21 mouse cellular contexts compared by ENCODE assay signal in genomic region chr17:30215741-30216140, GRCm38 (mm10).
DNase-seq lines count a peak whose midpoint lies in the region; ATAC-seq and TF ChIP-seq lines count a peak whose summit lies in the region.
"Had no signal": no experiment of that assay in that cellular context is flagged by ENCODE, and none has a peak within 500 bp of the region (broad histone marks: within the 10 kb centered on the region; RNA-seq: fewer than 3 reads in every experiment).

No protein-coding gene starts in this region.

- 0 out of 2 replicates have a peak, but pooled peaks have one; percentile 50 for TF ChIP-seq EP300 in heart, adult 2 months (IDR thresholded peaks at IDR 0.05; ENCODE audit: insufficient read depth, low read depth, low read length)

- H3K27me3 ChIP-seq in heart, adult 2 months (ENCODE audit: control insufficient read depth, insufficient read depth, low read length), result no peaks in the 10 kb centered on the region
- no peaks in the 10 kb centered on the region for H3K27me3 ChIP-seq in heart, embryonic 15.5 days
- H3K27me3 ChIP-seq: embryonic facial prominence, embryonic 13.5 days; neural tube, embryonic 13.5 days; Patski had no signal

- TF ChIP-seq POLR2A in heart, adult 2 months (IDR thresholded peaks at IDR 0.05; ENCODE audit: insufficient read depth, low read depth, low read length), result no peak

- H3K9ac ChIP-seq in heart, adult 2 months (ENCODE audit: low read depth, low read length), result no peak overlapping the region
- H3K9ac ChIP-seq in heart, embryonic 15.5 days, result 0 out of 2 replicates have a peak overlapping the region, but pooled peaks have one; percentile 21
- H3K9ac ChIP-seq: embryonic facial prominence, embryonic 13.5 days; neural tube, embryonic 13.5 days had no signal

- no peak overlapping the region for H3K4me3 ChIP-seq in heart, adult 2 months
- H3K4me3 ChIP-seq in heart, embryonic 15.5 days, result no peak overlapping the region
- H3K4me3 ChIP-seq: embryonic facial prominence, embryonic 13.5 days; neural tube, embryonic 13.5 days had no signal

- peaks cover 5% of the 10 kb centered on the region; the same call in 1 of the 2 replicates for H3K4me1 ChIP-seq in heart, adult 2 months (ENCODE audit: control insufficient read depth, insufficient read depth, low read length)
- H3K4me1 ChIP-seq in heart, embryonic 15.5 days (replicated peaks), result peaks cover 37% of the 10 kb centered on the region
- H3K4me1 ChIP-seq: embryonic facial prominence, embryonic 13.5 days had no signal

- ATAC-seq in heart, embryonic 15.5 days (replicated peaks; ENCODE audit: insufficient number of reproducible peaks, insufficient read depth, low FRiP score, low read depth), result no peak
- ATAC-seq: activated CD4-positive, CD25-positive, alpha-beta regulatory T cell, adult 4 months; Patski had no signal

- intact Hi-C loops in heart, postnatal 25 days (cut with DNase I), result no loop called here
- intact Hi-C loops in heart, adult 2 months (cut with DNase I), result no loop called here

- no peak for TF ChIP-seq CTCF in heart, adult 2 months (IDR thresholded peaks at IDR 0.05)

- peak overlapping the region; percentile 47 for H3K27ac ChIP-seq in heart, adult 2 months
- H3K27ac ChIP-seq in heart, embryonic 15.5 days, result peak overlapping the region; percentile 64
- H3K27ac ChIP-seq: neural tube, embryonic 13.5 days had no signal

- H3K9me3 ChIP-seq in heart, embryonic 15.5 days (replicated peaks), result no peaks in the 10 kb centered on the region
- H3K9me3 ChIP-seq: embryonic facial prominence, embryonic 13.5 days; neural tube, embryonic 13.5 days had no signal

- no peak overlapping the region for H3K4me2 ChIP-seq in heart, embryonic 15.5 days
- H3K4me2 ChIP-seq: embryonic facial prominence, embryonic 13.5 days; neural tube, embryonic 13.5 days had no signal

- no peaks in the 10 kb centered on the region for H3K79me2 ChIP-seq in heart, adult 2 months (replicated peaks; ENCODE audit: control insufficient read depth, insufficient read depth, low read length)

- H3K36me3 ChIP-seq in heart, adult 2 months (ENCODE audit: control insufficient read depth, insufficient read depth, low read length), result no peaks in the 10 kb centered on the region
- peaks cover 14% of the 10 kb centered on the region for H3K36me3 ChIP-seq in heart, embryonic 15.5 days

- DNase-seq in heart, adult 11 months, result peak; percentile 96
- DNase-seq in heart, postnatal 25 days (ENCODE audit: low spot score), result no peak
- DNase-seq in adrenal gland, postnatal 10 days, result peak; percentile 59
- DNase-seq in heart, adult 2 months, result peak in 1 of 2 experiments; percentile 53
- DNase-seq in kidney, adult 11 months, result no peak
- no peak for DNase-seq in left cerebral cortex, adult 11 months (ENCODE audit: low spot score)
- DNase-seq in lung, postnatal 10 days, result no peak
- DNase-seq: B cell, adult 2 months; cerebellum, adult 9-10 months; gastrocnemius, postnatal 10 days; kidney, adult 9 months; kidney, postnatal 36 days; lung, adult 18-20 months; lung, postnatal 4 days; right cerebral cortex, postnatal 25 days; thymus, postnatal 14 days had no signal

- WGBS in heart, adult 2 months, result 36% methylated on average over 4 of the region's 4 CpGs
- WGBS in heart, embryonic 15.5 days, result 32% methylated on average over 4 of the region's 4 CpGs

Comparison
In these comparisons a context has a peak if more than half of its experiments do, and no peak if none do; other contexts are left out.
1. DNase-seq: peak in heart, adult 11 months (single experiment) and adrenal gland, postnatal 10 days (single experiment); none in heart, postnatal 25 days (single experiment), kidney, adult 11 months (single experiment), left cerebral cortex, adult 11 months (single experiment) and lung, postnatal 10 days (single experiment).